Mouse (Mus musculus) embryonic facial prominence, embryonic 15.5 days (tissue): ENCODE results near the gene Nf2. TPM values are rescaled to one million over a fixed set of nuclear protein-coding genes. Genes with fewer than 3 reads are reported as not detected.
"Not testable (repeated sequence)": the region's sequence is repeated elsewhere in the genome, so short reads cannot be mapped to it uniquely, and the experiment has no call there.

Experiments used
- ATAC-seq: fragments of 200-750 bp; cut with Nextera tagmentation; 2 replicates; pipeline ENCODE4 v1.8.0; 2017; ENCODE audit warnings: low read depth, moderate TSS enrichment; ENCODE audit not compliant: insufficient number of reproducible peaks, low FRiP score, low TSS enrichment
- H3K27ac ChIP-seq: fragments of 300-500 bp; sonication (generic); replicated peaks from 2 replicates; pipeline ENCODE4 v1.5.1; 2015; ENCODE audit warnings: mild to moderate bottlenecking, inconsistent platforms
- H3K27me3 ChIP-seq: fragments of 300-500 bp; sonication (generic); 2 replicates; pipeline ENCODE4 v1.6.1; 2015; ENCODE audit warnings: inconsistent platforms
- H3K36me3 ChIP-seq: fragments of 300-500 bp; sonication (generic); 2 replicates; pipeline ENCODE4 v1.6.1; 2015; ENCODE audit warnings: mild to moderate bottlenecking, inconsistent platforms
- H3K4me1 ChIP-seq: fragments of 300-500 bp; sonication (generic); 2 replicates; pipeline ENCODE4 v1.6.1; 2015; ENCODE audit warnings: inconsistent platforms
- H3K4me2 ChIP-seq: fragments of 300-500 bp; sonication (generic); replicated peaks from 2 replicates; pipeline ENCODE4 v1.6.1; 2015; ENCODE audit warnings: mild to moderate bottlenecking, inconsistent platforms
- H3K4me3 ChIP-seq: fragments of 300-500 bp; sonication (generic); replicated peaks from 2 replicates; pipeline ENCODE4 v1.5.1; 2015; ENCODE audit warnings: mild to moderate bottlenecking, inconsistent platforms
- H3K9ac ChIP-seq: fragments of 300-500 bp; sonication (generic); 2 replicates; pipeline ENCODE4 v1.6.1; 2015; ENCODE audit warnings: inconsistent platforms
- H3K9me3 ChIP-seq: fragments of 300-500 bp; sonication (generic); replicated peaks from 2 replicates; pipeline ENCODE4 v1.6.1; 2016; ENCODE audit warnings: inconsistent platforms
- WGBS: fragments of 180-500 bp; shearing (Covaris S2); methylation state at CpG from one replicate; pipeline ENCODE4 v1.1.7; 2015; 5-methylcytosine and 5-hydroxymethylcytosine counted together
- polyA plus RNA-seq: library from polyadenylated mRNA; unstranded; fragments of >200 nt; fragmentation: Nextera tagmentation; extraction: Ambion mirVana; gene quantifications from 2 replicates; pipeline ENCODE4 v1.2.1, GENCODE M21; 2015

Gene Nf2
- polyA plus RNA-seq, 1 experiment from 2014 or later: 50.7 TPM

GRCm38 (mm10) chr11:4835436-4835835, 13.9 kb downstream of the Nf2 start:
- WGBS: 79% methylated on average over 6 of the region's 6 CpGs
- Histone ChIP-seq H3K9ac (no peak overlapping the region), H3K4me1 (peaks cover 6% of the 10 kb centered on the region; the same call in 1 of the 2 replicates), H3K9me3 (no peaks in the 10 kb centered on the region), H3K36me3 (no peaks in the 10 kb centered on the region), H3K27me3 (no peaks in the 10 kb centered on the region), H3K4me3 (no peak overlapping the region), H3K27ac (no peak overlapping the region), H3K4me2 (no peak overlapping the region)
- no peak for ATAC-seq

- no peaks in the 10 kb centered on the region for H3K36me3 ChIP-seq
- H3K4me3 ChIP-seq: no peak overlapping the region
- H3K27ac ChIP-seq: no peak overlapping the region
- 72% methylated on average over 3 of the region's 3 CpGs for WGBS
- no peaks in the 10 kb centered on the region for H3K27me3 ChIP-seq
- H3K4me1 ChIP-seq: peaks cover 6% of the 10 kb centered on the region; the same call in 1 of the 2 replicates
- no peak for ATAC-seq
- H3K4me2 ChIP-seq: no peak overlapping the region
- no peak overlapping the region for H3K9ac ChIP-seq
- no peaks in the 10 kb centered on the region for H3K9me3 ChIP-seq
These were observed 15.9 kb downstream of the Nf2 start for GRCm38 (mm10) chr11:4833295-4833939.

GRCm38 (mm10) chr11:4831066-4831465, 18.3 kb downstream of the Nf2 start:
- no peak overlapping the region for H3K27ac ChIP-seq
- no peaks in the 10 kb centered on the region for H3K4me1 ChIP-seq
- H3K4me3 ChIP-seq: no peak overlapping the region
- ATAC-seq: no peak
- no peaks in the 10 kb centered on the region for H3K36me3 ChIP-seq
- no peaks in the 10 kb centered on the region for H3K9me3 ChIP-seq
- no peak overlapping the region for H3K4me2 ChIP-seq
- no peaks in the 10 kb centered on the region for H3K27me3 ChIP-seq
- H3K9ac ChIP-seq: no peak overlapping the region

- Histone ChIP-seq H3K4me1 (no peaks in the 10 kb centered on the region), H3K4me2 (no peak overlapping the region), H3K27ac (no peak overlapping the region), H3K27me3 (no peaks in the 10 kb centered on the region), H3K9ac (no peak overlapping the region), H3K36me3 (no peaks in the 10 kb centered on the region), H3K9me3 (no peaks in the 10 kb centered on the region), H3K4me3 (no peak overlapping the region)
- ATAC-seq: no peak
- WGBS: 79% methylated on average over 2 of the region's 2 CpGs
These were observed 21.4 kb downstream of the Nf2 start for GRCm38 (mm10) chr11:4827916-4828315.

GRCm38 (mm10) chr11:4827340-4827739, 22.0 kb downstream of the Nf2 start:
- no peak for ATAC-seq
- Histone ChIP-seq H3K9me3 (no peaks in the 10 kb centered on the region), H3K27ac (no peak overlapping the region), H3K27me3 (no peaks in the 10 kb centered on the region), H3K4me1 (no peaks in the 10 kb centered on the region), H3K4me2 (no peak overlapping the region), H3K36me3 (no peaks in the 10 kb centered on the region), H3K9ac (no peak overlapping the region), H3K4me3 (no peak overlapping the region)

- ATAC-seq: no peak
- Histone ChIP-seq H3K27ac (no peak overlapping the region), H3K4me3 (no peak overlapping the region), H3K27me3 (no peaks in the 10 kb centered on the region), H3K9me3 (no peaks in the 10 kb centered on the region), H3K4me2 (no peak overlapping the region), H3K4me1 (no peaks in the 10 kb centered on the region), H3K36me3 (no peaks in the 10 kb centered on the region), H3K9ac (no peak overlapping the region)
- WGBS: 96% methylated on average over 3 of the region's 3 CpGs
These were observed 23.1 kb downstream of the Nf2 start for GRCm38 (mm10) chr11:4826152-4826778.

- Histone ChIP-seq H3K9ac (no peak overlapping the region), H3K27ac (no peak overlapping the region), H3K27me3 (no peaks in the 10 kb centered on the region), H3K4me1 (no peaks in the 10 kb centered on the region), H3K4me2 (no peak overlapping the region), H3K9me3 (no peaks in the 10 kb centered on the region), H3K4me3 (no peak overlapping the region), H3K36me3 (no peaks in the 10 kb centered on the region)
- no peak for ATAC-seq
- 86% methylated on average over 6 of the region's 6 CpGs for WGBS
These were observed 25.6 kb downstream of the Nf2 start for GRCm38 (mm10) chr11:4823655-4824312.

GRCm38 (mm10) chr11:4822446-4822842, 26.9 kb downstream of the Nf2 start:
- not testable (repeated sequence) for H3K9ac ChIP-seq, H3K9me3 ChIP-seq, H3K36me3 ChIP-seq, ATAC-seq, H3K4me2 ChIP-seq, H3K27ac ChIP-seq, H3K27me3 ChIP-seq, H3K4me3 ChIP-seq, H3K4me1 ChIP-seq
- WGBS: 96% methylated on average over 4 of the region's 4 CpGs

GRCm38 (mm10) chr11:4821492-4822445, 27.6 kb downstream of the Nf2 start:
- WGBS: 31% methylated on average over 7 of the region's 7 CpGs
- no peak overlapping the region for H3K9ac ChIP-seq
- no peak overlapping the region for H3K4me3 ChIP-seq
- H3K4me1 ChIP-seq: no peaks in the 10 kb centered on the region
- ATAC-seq: no peak
- H3K27ac ChIP-seq: no peak overlapping the region
- no peaks in the 10 kb centered on the region for H3K27me3 ChIP-seq
- no peaks in the 10 kb centered on the region for H3K9me3 ChIP-seq
- H3K4me2 ChIP-seq: no peak overlapping the region
- 0 out of 2 replicates have a peak, but pooled peaks cover 6% of the 10 kb centered on the region for H3K36me3 ChIP-seq

GRCm38 (mm10) chr11:4814507-4815450, 34.6 kb downstream of the Nf2 start:
- no peaks in the 10 kb centered on the region for H3K27me3 ChIP-seq
- H3K4me3 ChIP-seq: no peak overlapping the region
- ATAC-seq: no peak
- 0 out of 2 replicates have a peak, but pooled peaks cover 15% of the 10 kb centered on the region for H3K36me3 ChIP-seq
- no peak overlapping the region for H3K9ac ChIP-seq
- H3K27ac ChIP-seq: no peak overlapping the region
- WGBS: 84% methylated on average over 7 of the region's 7 CpGs
- no peaks in the 10 kb centered on the region for H3K9me3 ChIP-seq
- H3K4me2 ChIP-seq: no peak overlapping the region
- H3K4me1 ChIP-seq: no peaks in the 10 kb centered on the region
